Mouse (Mus musculus) CH12.LX (cell line): ENCODE results near the gene Chrm4.

Experiments
- CHD2 ChIP-seq: IDR thresholded peaks from 2 replicates; pipeline ENCODE4 v1.6.1; 2011; ENCODE audit warnings: low read length, improper control_type of control experiment
- ETS1 ChIP-seq: conservative IDR thresholded peaks from 2 replicates; pipeline ENCODE4 v1.6.1; 2012; ENCODE audit warnings: low read depth, mild to moderate bottlenecking, inconsistent platforms, low read length, improper control_type of control experiment, moderate library complexity
- JUND ChIP-seq: conservative IDR thresholded peaks from 2 replicates; pipeline ENCODE4 v1.6.1; 2011; ENCODE audit warnings: low read depth, low read length, improper control_type of control experiment
- KAT2A ChIP-seq: IDR thresholded peaks from 2 replicates; pipeline ENCODE4 v1.6.1; 2012; ENCODE audit warnings: low read length, improper control_type of control experiment, inconsistent platforms; ENCODE audit not compliant: insufficient replicate concordance
- MAX ChIP-seq: IDR thresholded peaks from 2 replicates; pipeline ENCODE4 v1.6.1; 2011; ENCODE audit warnings: low read length, improper control_type of control experiment

DNA sequence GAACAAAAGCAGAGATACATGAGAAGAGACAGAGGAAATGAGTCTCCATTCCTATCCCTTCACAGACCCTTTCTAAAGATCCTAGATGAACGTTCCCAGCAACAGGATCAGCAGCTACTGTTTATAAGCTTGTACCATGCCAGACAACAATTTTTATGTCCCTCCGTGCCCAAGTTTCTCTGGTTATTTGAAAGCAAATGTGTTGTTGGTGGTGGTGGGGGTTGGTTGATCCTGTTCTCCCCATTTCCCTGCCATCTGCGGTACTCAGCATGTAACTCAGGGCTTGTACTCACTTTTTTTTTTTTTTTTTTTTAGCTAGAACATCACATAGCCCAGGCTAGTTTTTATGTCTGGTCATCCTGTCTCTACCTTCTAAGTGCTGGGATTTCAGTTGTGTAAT lies 27.9 kb upstream of the Chrm4 start:
- TF ChIP-seq MAX = no peak
- TF ChIP-seq KAT2A = no peak
- no peak for TF ChIP-seq JUND
- TF ChIP-seq CHD2 = no peak
- no peak for TF ChIP-seq ETS1
